Mouse (Mus musculus) adrenal gland, adult (tissue): Measurements from ENCODE around the gene Zfp248.

Source experiments
- DNase-seq, 2 experiments: peaks; one replicate each; pipeline ENCODE4 v3.0.0; 2022 to 2023; ENCODE audit warnings: low spot score in 1 of 2; ENCODE audit not compliant: inconsistent age in 2 of 2

Gene Zfp248

GRCm38 (mm10) chr6:118377611-118378010, 77.7 kb downstream of the Zfp248 start:
- no peak for DNase-seq
